20 mouse cellular contexts compared by ENCODE assay signal in genomic region chr3:84492657-84493056, GRCm38 (mm10).
"Had no signal": no experiment of that assay in that cellular context is flagged by ENCODE, and none has a peak within 500 bp of the region (broad histone marks: within the 10 kb centered on the region; RNA-seq: fewer than 3 reads in every experiment).

No protein-coding gene starts in this region.

- H3K27ac ChIP-seq: liver, embryonic 15.5 days; macrophage; midbrain, embryonic 10.5 days; midbrain, embryonic 12.5 days; neural tube, embryonic 13.5 days; neural tube, embryonic 15.5 days had no signal

- H3K4me2 ChIP-seq: liver, embryonic 15.5 days; lung, embryonic 14.5 days; midbrain, embryonic 12.5 days; neural tube, embryonic 13.5 days; neural tube, embryonic 15.5 days had no signal

- H3K27me3 ChIP-seq: liver, embryonic 15.5 days; midbrain, embryonic 12.5 days; neural tube, embryonic 13.5 days; neural tube, embryonic 15.5 days had no signal

- H3K4me3 ChIP-seq: liver, embryonic 15.5 days; midbrain, embryonic 10.5 days; midbrain, embryonic 12.5 days; myocyte; neural tube, embryonic 13.5 days; neural tube, embryonic 15.5 days had no signal

- H3K36me3 ChIP-seq: neural tube, embryonic 15.5 days had no signal

- DNase-seq: liver, postnatal 0 days; lung, embryonic 14.5 days; lung, postnatal 14 days; midbrain, embryonic 14.5 days; retina, postnatal 1 day; right cerebral cortex, adult 18-20 months; right cerebral cortex, postnatal 25 days; right cerebral cortex, postnatal 4 days; spleen, adult 18-20 months; thymus, adult 18-20 months; thymus, postnatal 14 days; thymus, postnatal 36 days had no signal

- H3K4me1 ChIP-seq: liver, embryonic 15.5 days; neural tube, embryonic 15.5 days had no signal

- H3K9ac ChIP-seq: liver, embryonic 15.5 days; liver, postnatal 0 days; lung, embryonic 14.5 days; midbrain, embryonic 12.5 days; neural tube, embryonic 13.5 days; neural tube, embryonic 15.5 days had no signal

- H3K9me3 ChIP-seq: liver, embryonic 15.5 days; midbrain, embryonic 10.5 days; midbrain, embryonic 12.5 days; neural tube, embryonic 13.5 days; neural tube, embryonic 15.5 days had no signal

- ATAC-seq: liver, postnatal 0 days; midbrain, embryonic 16.5 days had no signal
